Mouse (Mus musculus): ENCODE measurements at regions not wholly inside any gene's neighbourhood (a gene's known extent, or its start where the extent isn't known, plus 50 kb on each side); places are given as distances from the start of the nearest gene placed in this dataset.

DNA sequence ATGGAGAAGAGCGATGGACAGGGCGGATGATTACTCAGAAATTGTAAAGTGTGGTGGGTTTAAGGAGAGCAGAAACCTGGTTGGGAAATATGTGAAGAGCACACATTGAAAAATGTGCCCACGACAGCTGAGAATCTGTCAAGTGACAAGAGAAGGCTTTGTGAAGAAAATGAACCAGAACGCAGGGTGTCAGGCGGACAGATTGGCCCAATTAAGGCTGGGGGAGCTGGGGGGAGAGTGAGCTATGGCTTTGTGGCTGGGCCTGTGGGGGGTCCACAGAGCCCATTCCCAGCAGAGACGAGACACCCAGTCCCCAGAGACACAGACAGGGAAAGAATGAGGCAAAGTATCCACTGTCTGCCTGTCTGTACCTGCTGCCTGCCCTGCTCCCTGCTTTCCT, 153.3 kb downstream of the Shq1 start:
- Histone ChIP-seq H3K4me1 (ENCODE audit: control insufficient read depth, low read depth, low read length) (no peaks in the 10 kb centered on the region), H3K9ac (ENCODE audit: low read depth, low read length) (no peak overlapping the region), H3K9me3 (replicated peaks; ENCODE audit: control insufficient read depth, low read length) (no peaks in the 10 kb centered on the region), H3K4me2 (ENCODE audit: low read depth, low read length) (no peak overlapping the region), H3K36me3 (ENCODE audit: control insufficient read depth, insufficient read depth) (no peaks in the 10 kb centered on the region), H3K4me3 (ENCODE audit: low read depth, low read length) (no peak overlapping the region), H3K27ac (ENCODE audit: low read length) (no peak overlapping the region), H3K27me3 (ENCODE audit: control insufficient read depth, insufficient read depth, low read depth, low read length) (no peaks in the 10 kb centered on the region)
- no peak for ATAC-seq (ENCODE audit: low read depth)
- WGBS (ENCODE audit: insufficient replicate concordance): 65% methylated on average over 6 of the region's 6 CpGs

DNA sequence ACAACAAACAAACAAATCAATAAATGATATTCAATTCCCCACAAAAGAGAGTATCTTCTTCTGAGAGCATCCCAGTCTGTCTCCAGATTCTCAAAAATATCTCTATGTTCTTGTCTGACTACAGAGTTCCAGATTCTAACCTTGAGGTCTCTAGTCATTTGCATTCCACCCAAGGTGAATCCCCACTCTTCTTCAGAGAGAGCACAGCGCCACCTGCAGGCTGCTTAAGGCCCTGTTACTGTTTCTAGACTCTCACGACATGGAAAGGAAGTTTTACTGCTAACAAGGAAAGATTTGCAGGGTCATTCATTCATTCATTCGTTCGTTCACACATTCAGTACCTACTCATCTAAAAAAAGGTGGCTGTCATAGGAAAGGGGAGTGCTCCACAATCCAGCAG, 158.3 kb downstream of the Shq1 start:
- Histone ChIP-seq H3K9ac (ENCODE audit: low read depth, low read length) (no peak overlapping the region), H3K27ac (ENCODE audit: low read length) (no peak overlapping the region), H3K9me3 (replicated peaks; ENCODE audit: control insufficient read depth, low read length) (no peaks in the 10 kb centered on the region), H3K4me1 (ENCODE audit: control insufficient read depth, low read depth, low read length) (no peaks in the 10 kb centered on the region), H3K4me2 (ENCODE audit: low read depth, low read length) (no peak overlapping the region), H3K27me3 (ENCODE audit: control insufficient read depth, insufficient read depth, low read depth, low read length) (no peaks in the 10 kb centered on the region), H3K4me3 (ENCODE audit: low read depth, low read length) (no peak overlapping the region), H3K36me3 (ENCODE audit: control insufficient read depth, insufficient read depth) (no peaks in the 10 kb centered on the region)
- 25% methylated on average over 4 of the region's 4 CpGs for WGBS (ENCODE audit: insufficient replicate concordance)
- ATAC-seq (ENCODE audit: low read depth): no peak

DNA sequence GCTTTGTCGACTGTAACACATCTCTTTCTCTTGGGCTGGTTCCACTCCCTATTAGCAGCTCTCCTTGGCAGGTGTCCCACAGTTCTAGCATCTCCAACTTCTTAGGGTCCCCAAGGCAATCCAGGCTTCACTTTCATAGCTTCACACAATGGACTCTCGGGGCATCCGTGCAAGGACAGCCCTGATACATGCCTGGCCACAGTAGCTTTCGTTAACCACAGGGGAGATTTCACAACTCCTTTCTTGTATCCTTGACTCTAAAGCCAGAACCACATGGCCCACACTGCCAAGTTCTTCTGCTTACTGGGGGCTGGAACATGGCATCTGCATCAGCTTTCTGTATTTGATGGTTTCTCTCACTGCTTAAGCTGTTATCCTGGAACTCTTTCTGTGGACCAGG, 160.3 kb downstream of the Shq1 start:
- Histone ChIP-seq H3K4me2 (ENCODE audit: low read depth, low read length) (no peak overlapping the region), H3K27ac (ENCODE audit: low read length) (no peak overlapping the region), H3K4me3 (ENCODE audit: low read depth, low read length) (no peak overlapping the region), H3K27me3 (ENCODE audit: control insufficient read depth, insufficient read depth, low read depth, low read length) (no peaks in the 10 kb centered on the region), H3K9me3 (replicated peaks; ENCODE audit: control insufficient read depth, low read length) (no peaks in the 10 kb centered on the region), H3K4me1 (ENCODE audit: control insufficient read depth, low read depth, low read length) (no peaks in the 10 kb centered on the region), H3K9ac (ENCODE audit: low read depth, low read length) (no peak overlapping the region), H3K36me3 (ENCODE audit: control insufficient read depth, insufficient read depth) (no peaks in the 10 kb centered on the region)
- WGBS (ENCODE audit: insufficient replicate concordance): 46% methylated on average over 4 of the region's 4 CpGs
- no peak for ATAC-seq (ENCODE audit: low read depth)

DNA sequence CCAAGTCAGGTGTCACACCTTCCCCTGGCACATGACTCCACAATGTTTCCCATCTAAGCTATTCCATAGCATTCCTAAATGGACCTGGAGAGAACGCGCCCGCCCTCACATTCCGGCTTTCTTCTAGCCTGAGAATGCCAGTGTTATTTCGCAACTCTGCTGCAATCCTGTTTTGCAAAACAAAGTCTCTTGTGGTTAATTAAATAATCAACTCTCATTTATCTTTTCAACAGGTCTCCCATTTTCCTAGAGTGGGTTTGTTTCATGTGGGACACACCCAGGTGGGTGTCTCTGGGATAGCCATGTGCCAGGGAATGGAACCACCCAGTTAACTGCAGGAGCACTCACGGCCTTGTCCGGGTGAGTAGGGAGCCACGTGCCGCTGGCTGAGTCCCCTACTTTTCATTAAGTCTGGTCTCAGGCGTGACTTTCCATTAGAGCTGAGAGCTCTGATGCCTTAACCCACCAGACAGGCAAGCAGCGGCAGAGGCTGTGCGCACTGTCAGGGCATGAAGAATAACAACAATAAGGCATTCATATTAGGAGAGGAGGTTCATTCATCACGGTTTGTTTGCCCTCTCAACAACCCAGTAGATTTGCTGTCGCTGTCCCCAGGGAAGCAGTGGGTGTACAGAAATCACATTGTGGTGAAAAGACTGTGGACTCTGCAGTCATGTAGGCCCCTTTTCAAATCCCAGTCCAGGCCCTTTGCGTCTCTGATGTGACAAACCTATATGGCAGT, 165.3 kb downstream of the Shq1 start:
- Histone ChIP-seq H3K9ac (ENCODE audit: low read depth, low read length) (no peak overlapping the region), H3K4me2 (ENCODE audit: low read depth, low read length) (no peak overlapping the region), H3K4me3 (ENCODE audit: low read depth, low read length) (no peak overlapping the region), H3K27ac (ENCODE audit: low read length) (no peak overlapping the region), H3K9me3 (replicated peaks; ENCODE audit: control insufficient read depth, low read length) (no peaks in the 10 kb centered on the region), H3K4me1 (ENCODE audit: control insufficient read depth, low read depth, low read length) (no peaks in the 10 kb centered on the region; the same call in 1 of the 2 replicates), H3K27me3 (ENCODE audit: control insufficient read depth, insufficient read depth, low read depth, low read length) (no peaks in the 10 kb centered on the region), H3K36me3 (ENCODE audit: control insufficient read depth, insufficient read depth) (no peaks in the 10 kb centered on the region)
- 66% methylated on average over 15 of the region's 15 CpGs for WGBS (ENCODE audit: insufficient replicate concordance)
- ATAC-seq (ENCODE audit: low read depth): no peak

DNA sequence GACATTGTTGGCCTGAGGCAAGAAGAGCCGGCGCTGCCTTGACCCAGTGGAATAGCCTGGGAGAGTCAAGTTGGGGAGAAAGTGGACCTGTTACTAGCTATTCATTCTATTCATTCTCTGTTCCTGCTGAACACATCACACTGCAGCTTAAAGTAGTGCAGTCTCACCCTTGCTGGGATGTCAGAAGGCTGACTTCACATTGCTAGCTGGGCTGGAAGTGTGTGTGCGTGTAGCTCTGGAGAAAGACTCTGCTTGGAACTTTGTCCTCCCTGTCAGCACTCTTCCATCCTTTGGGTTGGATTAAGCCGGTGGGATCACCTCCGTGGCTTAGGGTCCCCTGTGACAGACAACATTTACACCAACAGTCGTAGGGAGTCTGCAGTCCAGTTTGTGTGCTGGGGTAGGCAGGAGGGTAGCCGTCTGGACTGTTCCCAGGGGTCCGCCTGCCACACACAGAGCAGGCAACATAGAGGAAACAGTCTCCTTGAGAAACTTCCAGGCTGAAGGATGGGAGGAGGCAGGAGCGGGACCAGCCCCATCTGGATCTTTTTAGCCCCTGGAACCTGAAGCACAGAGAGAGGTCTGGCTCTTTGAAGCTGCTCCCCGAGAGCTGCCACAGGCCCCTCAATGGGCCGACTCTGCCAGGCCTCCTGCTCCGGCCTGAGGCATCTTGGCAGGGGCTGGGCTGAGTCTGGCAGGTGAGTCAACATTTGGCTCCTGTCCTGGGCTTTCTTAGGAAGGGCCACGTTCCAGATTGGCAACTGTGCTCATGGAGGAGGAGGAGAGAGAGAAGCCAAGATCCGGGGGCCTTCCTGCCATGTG, 167.8 kb downstream of the Shq1 start:
- WGBS (ENCODE audit: insufficient replicate concordance): 61% methylated on average over 14 of the region's 14 CpGs
- H3K9ac ChIP-seq (ENCODE audit: low read depth, low read length): no peak overlapping the region
- no peak for ATAC-seq (ENCODE audit: low read depth)

DNA sequence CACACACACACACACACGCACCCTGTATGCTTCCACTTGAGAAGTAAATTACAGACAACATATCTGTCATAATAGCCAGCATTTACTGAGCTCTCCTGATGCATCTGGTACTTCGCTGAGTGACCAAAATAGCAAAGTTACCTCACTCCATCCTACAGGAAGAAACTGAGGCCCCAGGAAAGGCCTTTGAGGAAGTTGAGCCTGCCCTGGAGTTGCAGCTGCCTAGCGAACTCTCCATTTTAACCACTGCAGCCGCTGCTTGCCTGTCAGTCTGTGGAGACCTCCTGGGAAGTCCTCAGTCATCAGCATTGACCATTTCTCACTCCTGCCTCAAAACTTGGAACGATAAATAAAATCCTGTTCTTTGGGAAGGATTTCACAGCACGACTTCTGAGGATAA, 168.8 kb downstream of the Shq1 start:
- no peak overlapping the region for H3K9ac ChIP-seq (ENCODE audit: low read depth, low read length)
- no peak for ATAC-seq (ENCODE audit: low read depth)
- 14% methylated on average over 6 of the region's 6 CpGs for WGBS (ENCODE audit: insufficient replicate concordance)
- H3K36me3 ChIP-seq (ENCODE audit: control insufficient read depth, insufficient read depth): no peaks in the 10 kb centered on the region
- no peaks in the 10 kb centered on the region for H3K9me3 ChIP-seq (replicated peaks; ENCODE audit: control insufficient read depth, low read length)
- H3K4me3 ChIP-seq (ENCODE audit: low read depth, low read length): no peak overlapping the region
- no peaks in the 10 kb centered on the region; the same call in 1 of the 2 replicates for H3K4me1 ChIP-seq (ENCODE audit: control insufficient read depth, low read depth, low read length)
- H3K27ac ChIP-seq (ENCODE audit: low read length): no peak overlapping the region
- H3K4me2 ChIP-seq (ENCODE audit: low read depth, low read length): no peak overlapping the region
- H3K27me3 ChIP-seq (ENCODE audit: control insufficient read depth, insufficient read depth, low read depth, low read length): no peaks in the 10 kb centered on the region

More for the DNA sequence above, 167.8 kb downstream of the Shq1 start:
- Histone ChIP-seq H3K27me3 (ENCODE audit: control insufficient read depth, insufficient read depth, low read depth, low read length) (no peaks in the 10 kb centered on the region), H3K4me1 (ENCODE audit: control insufficient read depth, low read depth, low read length) (no peaks in the 10 kb centered on the region; the same call in 1 of the 2 replicates), H3K4me3 (ENCODE audit: low read depth, low read length) (no peak overlapping the region), H3K27ac (ENCODE audit: low read length) (no peak overlapping the region), H3K4me2 (ENCODE audit: low read depth, low read length) (no peak overlapping the region), H3K36me3 (ENCODE audit: control insufficient read depth, insufficient read depth) (no peaks in the 10 kb centered on the region), H3K9me3 (replicated peaks; ENCODE audit: control insufficient read depth, low read length) (no peaks in the 10 kb centered on the region)

DNA sequence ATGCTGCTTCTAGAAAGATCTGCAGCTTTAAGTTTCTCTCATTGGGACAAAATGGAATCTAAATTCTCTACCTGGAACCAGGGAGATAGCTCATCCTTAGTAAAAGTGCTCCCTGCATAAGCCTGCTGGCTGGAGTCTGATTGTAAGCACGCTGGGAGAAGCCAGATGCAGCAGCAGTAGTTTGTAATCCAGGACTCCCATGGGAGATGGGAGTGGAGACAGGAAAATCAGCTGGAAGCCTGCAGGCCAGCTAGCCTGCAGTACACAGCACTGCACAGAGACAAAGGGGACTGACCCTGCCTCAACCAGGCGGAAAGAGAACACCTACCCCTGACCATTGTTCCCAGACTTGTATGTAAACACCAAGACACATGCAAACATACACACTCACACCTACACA, 170.2 kb downstream of the Shq1 start:
- H3K27me3 ChIP-seq (ENCODE audit: control insufficient read depth, insufficient read depth, low read depth, low read length): no peaks in the 10 kb centered on the region
- no peak overlapping the region for H3K27ac ChIP-seq (ENCODE audit: low read length)
- no peak overlapping the region for H3K4me2 ChIP-seq (ENCODE audit: low read depth, low read length)
- no peaks in the 10 kb centered on the region; the same call in 1 of the 2 replicates for H3K4me1 ChIP-seq (ENCODE audit: control insufficient read depth, low read depth, low read length)
- ATAC-seq (ENCODE audit: low read depth): no peak
- no peak overlapping the region for H3K9ac ChIP-seq (ENCODE audit: low read depth, low read length)
- WGBS (ENCODE audit: insufficient replicate concordance): 56% methylated on average over 2 of the region's 2 CpGs
- no peaks in the 10 kb centered on the region for H3K9me3 ChIP-seq (replicated peaks; ENCODE audit: control insufficient read depth, low read length)
- no peaks in the 10 kb centered on the region for H3K36me3 ChIP-seq (ENCODE audit: control insufficient read depth, insufficient read depth)
- no peak overlapping the region for H3K4me3 ChIP-seq (ENCODE audit: low read depth, low read length)

DNA sequence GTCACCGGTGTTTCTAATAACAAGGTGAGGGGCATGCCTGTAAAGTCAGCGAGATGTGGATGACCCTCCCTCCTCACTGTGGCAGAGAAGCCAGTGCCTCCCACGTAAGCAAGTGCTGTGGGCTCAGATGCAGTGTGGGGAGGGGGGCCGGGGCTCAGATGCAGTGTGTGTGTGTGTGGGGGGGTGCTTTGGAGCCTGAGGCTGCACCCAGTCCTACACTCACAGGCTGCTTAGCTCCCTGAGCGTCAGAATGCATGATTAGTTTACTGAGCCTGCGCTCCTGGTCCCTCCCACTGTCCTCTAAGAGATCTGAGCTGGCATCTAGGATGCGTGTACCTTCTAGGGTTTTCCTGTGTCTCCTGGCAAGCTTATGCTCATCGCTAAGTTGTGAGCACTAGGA, 170.9 kb downstream of the Shq1 start:
- WGBS (ENCODE audit: insufficient replicate concordance): 65% methylated on average over 8 of the region's 8 CpGs

DNA sequence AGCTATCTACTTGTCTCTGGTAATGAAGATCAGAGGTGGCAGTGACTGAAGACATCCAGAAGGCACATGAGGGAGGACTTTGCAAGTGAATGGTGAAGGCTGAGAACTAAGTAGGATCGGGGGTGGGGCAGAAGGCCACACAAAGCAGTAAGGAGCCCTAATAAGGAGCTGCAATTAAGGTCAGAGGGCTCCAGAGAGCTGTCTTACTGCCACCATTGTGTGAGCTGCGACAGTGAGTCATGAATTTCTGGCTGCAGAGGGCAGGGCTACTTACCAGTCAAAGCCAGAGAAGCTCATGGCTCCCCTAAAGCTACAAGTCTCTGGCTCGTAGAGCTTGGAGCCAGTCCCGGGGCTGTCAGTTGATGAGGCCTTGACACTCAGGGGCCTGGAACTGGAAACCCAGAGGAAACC, 172.1 kb downstream of the Shq1 start:
- H3K4me1 ChIP-seq (ENCODE audit: control insufficient read depth, low read depth, low read length): no peaks in the 10 kb centered on the region
- H3K27ac ChIP-seq (ENCODE audit: low read length): no peak overlapping the region
- no peaks in the 10 kb centered on the region for H3K27me3 ChIP-seq (ENCODE audit: control insufficient read depth, insufficient read depth, low read depth, low read length)
- no peak for ATAC-seq (ENCODE audit: low read depth)
- no peaks in the 10 kb centered on the region for H3K9me3 ChIP-seq (replicated peaks; ENCODE audit: control insufficient read depth, low read length)
- no peak overlapping the region for H3K4me3 ChIP-seq (ENCODE audit: low read depth, low read length)
- no peak overlapping the region for H3K9ac ChIP-seq (ENCODE audit: low read depth, low read length)
- WGBS (ENCODE audit: insufficient replicate concordance): 41% methylated on average over 4 of the region's 4 CpGs
- no peaks in the 10 kb centered on the region for H3K36me3 ChIP-seq (ENCODE audit: control insufficient read depth, insufficient read depth)
- H3K4me2 ChIP-seq (ENCODE audit: low read depth, low read length): no peak overlapping the region

More for the DNA sequence above, 170.9 kb downstream of the Shq1 start:
- no peaks in the 10 kb centered on the region for H3K36me3 ChIP-seq (ENCODE audit: control insufficient read depth, insufficient read depth)
- H3K9me3 ChIP-seq (replicated peaks; ENCODE audit: control insufficient read depth, low read length): no peaks in the 10 kb centered on the region
- no peak overlapping the region for H3K4me3 ChIP-seq (ENCODE audit: low read depth, low read length)
- no peaks in the 10 kb centered on the region for H3K27me3 ChIP-seq (ENCODE audit: control insufficient read depth, insufficient read depth, low read depth, low read length)
- H3K4me1 ChIP-seq (ENCODE audit: control insufficient read depth, low read depth, low read length): no peaks in the 10 kb centered on the region; the same call in 1 of the 2 replicates
- no peak overlapping the region for H3K27ac ChIP-seq (ENCODE audit: low read length)
- ATAC-seq (ENCODE audit: low read depth): no peak
- H3K4me2 ChIP-seq (ENCODE audit: low read depth, low read length): no peak overlapping the region
- H3K9ac ChIP-seq (ENCODE audit: low read depth, low read length): no peak overlapping the region
